Mouse (Mus musculus): ENCODE results near the gene Dgcr8.

GRCm38 (mm10) chr16:18252736-18253135 lies 36.3 kb downstream of the Dgcr8 start:
- TF ChIP-seq CTCF (IDR thresholded peaks at IDR 0.05; ENCODE audit: borderline replicate concordance, extremely low read depth, insufficient read depth, insufficient read length) (no peak), POLR2A (IDR thresholded peaks at IDR 0.05; ENCODE audit: borderline replicate concordance, extremely low read depth, insufficient read depth, insufficient read length, poor library complexity, severe bottlenecking) (no peak)

Measured in brain, embryonic 14.5 days (tissue).